Comparison of ENCODE assay signal across 24 mouse cellular contexts in genomic region chr11:4177716-4178115, GRCm38 (mm10). TPM values are rescaled to one million over a fixed set of nuclear protein-coding genes. Genes with fewer than 3 reads are reported as not detected.
A peak's percentile ranks its signal among the peaks of the same experiment; 100 is the strongest.
DNase-seq lines count a peak whose midpoint lies in the region; ATAC-seq and TF ChIP-seq lines count a peak whose summit lies in the region.
"Had no signal": no experiment of that assay in that cellular context is flagged by ENCODE, and none has a peak within 500 bp of the region (broad histone marks: within the 10 kb centered on the region; RNA-seq: fewer than 3 reads in every experiment).

No protein-coding gene starts in this region.

- no peak overlapping the region for H3K4me3 ChIP-seq in gastrocnemius, adult 2 months
- no peak overlapping the region for H3K4me3 ChIP-seq in heart, embryonic 13.5 days
- H3K4me3 ChIP-seq: embryonic facial prominence, embryonic 10.5 days; forebrain, embryonic 15.5 days; hindbrain, embryonic 10.5 days; limb, embryonic 10.5 days; liver, embryonic 15.5 days; lung, embryonic 15.5 days had no signal

- TF ChIP-seq CTCF in gastrocnemius, adult 2 months (IDR thresholded peaks at IDR 0.05): no peak

- no peak overlapping the region for H3K4me2 ChIP-seq in heart, embryonic 13.5 days
- H3K4me2 ChIP-seq: forebrain, embryonic 15.5 days; liver, embryonic 15.5 days; lung, embryonic 15.5 days had no signal

- peaks cover 10% of the 10 kb centered on the region for H3K4me1 ChIP-seq in heart, embryonic 13.5 days
- H3K4me1 ChIP-seq: embryonic facial prominence, embryonic 10.5 days; forebrain, embryonic 15.5 days; hindbrain, embryonic 10.5 days; limb, embryonic 10.5 days; liver, embryonic 15.5 days; lung, embryonic 15.5 days had no signal

- peak; percentile 61 for DNase-seq in gastrocnemius, adult 2 months
- no peak for DNase-seq in gastrocnemius, postnatal 25 days
- no peak for DNase-seq in heart, adult 8-10 months (ENCODE audit: low spot score)
- DNase-seq in Muller cell, postnatal 12 days (ENCODE audit: inconsistent ontology term): peak; percentile 63
- peak; percentile 81 to 86 for DNase-seq in heart, postnatal 10 days
- DNase-seq in yolk sac, embryonic 10.5 days (ENCODE audit: low spot score): no peak
- DNase-seq: adrenal gland, postnatal 25 days; cerebellum, adult 8-10 months; kidney, adult 18-20 months; kidney, postnatal 14 days; liver; right cerebral cortex, adult 18-20 months; right cerebral cortex, postnatal 4 days; thymus, adult 18-20 months; thymus, postnatal 36 days had no signal

- no peaks in the 10 kb centered on the region for H3K27me3 ChIP-seq in heart, embryonic 13.5 days (replicated peaks)
- H3K27me3 ChIP-seq: forebrain, embryonic 15.5 days; liver, embryonic 15.5 days; lung, embryonic 15.5 days had no signal

- intact Hi-C loops in gastrocnemius, adult 2 months (cut with DNase I): no loop called here
- intact Hi-C loops in heart, postnatal 10 days (cut with DNase I): no loop called here

- no peaks in the 10 kb centered on the region for H3K9me3 ChIP-seq in heart, embryonic 13.5 days
- H3K9me3 ChIP-seq: embryonic facial prominence, embryonic 10.5 days; forebrain, embryonic 15.5 days; hindbrain, embryonic 10.5 days; limb, embryonic 10.5 days; liver, embryonic 15.5 days; lung, embryonic 15.5 days had no signal

- no peak overlapping the region for H3K9ac ChIP-seq in heart, embryonic 13.5 days
- H3K9ac ChIP-seq: forebrain, embryonic 15.5 days; liver, embryonic 15.5 days; lung, embryonic 15.5 days had no signal

- no peak for ATAC-seq in heart, embryonic 13.5 days (ENCODE audit: extremely low read depth, insufficient number of reproducible peaks, low FRiP score, low TSS enrichment)
- ATAC-seq: forebrain, embryonic 15.5 days; hindbrain, postnatal 0 days had no signal

- WGBS in heart, embryonic 13.5 days: 39% methylated on average over 4 of the region's 4 CpGs

- H3K27ac ChIP-seq in gastrocnemius, adult 2 months: peak overlapping the region; percentile 44
- H3K27ac ChIP-seq in heart, embryonic 13.5 days (replicated peaks): peak overlapping the region; percentile 36; the same call in 1 of the 2 replicates
- H3K27ac ChIP-seq: embryonic facial prominence, embryonic 10.5 days; forebrain, embryonic 15.5 days; hindbrain, embryonic 10.5 days; hindbrain, postnatal 0 days; limb, embryonic 10.5 days; liver, embryonic 15.5 days; lung, embryonic 15.5 days; macrophage had no signal

- peaks cover 98% of the 10 kb centered on the region for H3K36me3 ChIP-seq in heart, embryonic 13.5 days

RNA-seq across cellular contexts. Expression of gene Tbc1d10a, which starts 8.9 kb away (rescaled TPM):
- total RNA-seq in gastrocnemius, adult 2 months (2021): 1 to 10 TPM; 3.1 to 5.2 TPM
- 1 to 10 TPM; 3.8 to 4.3 TPM for total RNA-seq in gastrocnemius, postnatal 25 days (2021)
- 13.6 and 14.0 TPM in 2 replicates for polyA plus RNA-seq in heart, embryonic 13.5 days (2015; fragmentation: Nextera tagmentation; extraction: Ambion mirVana)
- 1 to 10 TPM; 7.6 to 9.2 (median 8.2) TPM for total RNA-seq in heart, adult 8-10 months (2022)
- total RNA-seq in heart, postnatal 10 days (2021): 10 to 100 TPM; 12.3 to 12.6 TPM

RNA-seq across cellular contexts. Expression of gene Sf3a1, which starts 17.6 kb away (rescaled TPM):
- total RNA-seq in gastrocnemius, adult 2 months (2021): 10 to 100 TPM; 13.9 to 19.6 TPM
- 10 to 100 TPM; 14.8 to 19.8 TPM for total RNA-seq in gastrocnemius, postnatal 25 days (2021)
- 33.3 TPM in 2 replicates for polyA plus RNA-seq in heart, embryonic 13.5 days (2015; fragmentation: Nextera tagmentation; extraction: Ambion mirVana)
- 10 to 100 TPM; 25.8 to 34.5 (median 30.4) TPM for total RNA-seq in heart, adult 8-10 months (2022)
- total RNA-seq in heart, postnatal 10 days (2021): 10 to 100 TPM; 45.6 to 54.6 TPM

RNA-seq across cellular contexts. Expression of gene Ccdc157, which starts 17.6 kb away (rescaled TPM):
- total RNA-seq in gastrocnemius, adult 2 months (2021): 1 to 10 TPM; 3.2 to 3.4 TPM
- total RNA-seq in gastrocnemius, postnatal 25 days (2021): 1 to 10 TPM; 3.1 to 3.2 TPM
- polyA plus RNA-seq in heart, embryonic 13.5 days (2015; fragmentation: Nextera tagmentation; extraction: Ambion mirVana): 3.5 and 5.1 TPM in 2 replicates
- total RNA-seq in heart, adult 8-10 months (2022): 1 to 10 TPM; 3.0 to 4.2 (median 3.6) TPM
- total RNA-seq in heart, postnatal 10 days (2021): 1 to 10 TPM; 5.8 to 8.0 TPM

RNA-seq across cellular contexts. Expression of gene Castor1, which starts 40.3 kb away (rescaled TPM):
- total RNA-seq in gastrocnemius, adult 2 months (2021): 1 to 10 TPM; 2.0 to 2.6 TPM
- total RNA-seq in gastrocnemius, postnatal 25 days (2021): 1 to 10 TPM; 1.8 to 4.4 TPM
- polyA plus RNA-seq in heart, embryonic 13.5 days (2015; fragmentation: Nextera tagmentation; extraction: Ambion mirVana): 3.5 and 4.6 TPM in 2 replicates
- total RNA-seq in heart, adult 8-10 months (2022): 1 to 10 TPM; 3.5 to 6.9 (median 4.8) TPM
- total RNA-seq in heart, postnatal 10 days (2021): 10 to 100 TPM in 1 of 2 experiments, 1 to 10 TPM in 1; 7.9 to 10.4 TPM

RNA-seq across cellular contexts. Expression of gene Rnf215, which starts 42.7 kb away (rescaled TPM):
- 1 to 10 TPM; 4.6 to 6.3 TPM for total RNA-seq in gastrocnemius, adult 2 months (2021)
- total RNA-seq in gastrocnemius, postnatal 25 days (2021): 1 to 10 TPM; 4.9 to 5.0 TPM
- 17.2 and 18.1 TPM in 2 replicates for polyA plus RNA-seq in heart, embryonic 13.5 days (2015; fragmentation: Nextera tagmentation; extraction: Ambion mirVana)
- 10 to 100 TPM in 3 of 4 experiments, 1 to 10 TPM in 1; 10.0 to 14.2 (median 11.2) TPM for total RNA-seq in heart, adult 8-10 months (2022)
- 10 to 100 TPM; 17.3 to 18.9 TPM for total RNA-seq in heart, postnatal 10 days (2021)

Comparison
In these comparisons a context has a peak if more than half of its experiments do, and no peak if none do; other contexts are left out.
1. DNase-seq: peak in gastrocnemius, adult 2 months (single experiment), Muller cell, postnatal 12 days (single experiment) and heart, postnatal 10 days (2 of 2); none in gastrocnemius, postnatal 25 days (single experiment), heart, adult 8-10 months (single experiment) and yolk sac, embryonic 10.5 days (single experiment).